Mouse (Mus musculus): ENCODE results near the gene Tsc22d3.

DNA sequence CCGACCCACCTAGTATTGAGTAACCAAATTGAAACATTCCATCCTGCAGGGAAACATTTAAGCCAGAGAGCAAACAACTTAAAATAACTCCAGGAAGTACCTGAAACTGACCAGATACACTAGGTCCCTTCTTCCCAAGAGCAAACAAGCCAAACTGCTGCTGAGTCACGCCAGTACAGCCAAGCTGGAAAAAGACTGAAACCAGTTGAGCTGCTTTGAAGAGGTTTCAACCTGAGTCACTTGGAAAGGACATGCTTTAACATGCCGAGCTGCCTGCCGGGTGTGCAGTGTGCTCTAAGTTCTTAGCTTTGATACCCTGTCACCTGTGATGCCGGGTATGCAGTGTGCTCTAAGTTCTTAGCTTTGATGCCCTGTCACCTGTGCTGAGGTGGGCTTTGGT is 37.6 kb upstream of the Tsc22d3 start:
- TF ChIP-seq POLR2A (IDR thresholded peaks at IDR 0.05; ENCODE audit: borderline replicate concordance, extremely low read depth, insufficient read depth, insufficient read length, poor library complexity, severe bottlenecking), result no peak
- TF ChIP-seq CTCF (IDR thresholded peaks at IDR 0.05; ENCODE audit: borderline replicate concordance, extremely low read depth, insufficient read depth, insufficient read length), result no peak
